Mouse (Mus musculus): ENCODE measurements around the gene Rhob. TPM values are rescaled to one million over a fixed set of nuclear protein-coding genes. Genes with fewer than 3 reads are reported as not detected.

Gene Rhob
- polyA plus RNA-seq, 1 experiment from 2014 or later = 45.3 TPM

GRCm38 (mm10) chr12:8474836-8475387 lies 24.9 kb downstream of the Rhob start:
- Histone ChIP-seq H3K27ac (replicated peaks; ENCODE audit: low read depth, low read length) (no peak overlapping the region), H3K9ac (replicated peaks; ENCODE audit: low read length) (no peak overlapping the region), H3K4me1 (ENCODE audit: control insufficient read depth, insufficient read depth, low read length) (no peaks in the 10 kb centered on the region), H3K9me3 (replicated peaks; ENCODE audit: control insufficient read depth, low read length) (no peaks in the 10 kb centered on the region), H3K36me3 (replicated peaks; ENCODE audit: control insufficient read depth, insufficient read depth, low read depth, low read length) (no peaks in the 10 kb centered on the region), H3K27me3 (ENCODE audit: control insufficient read depth, insufficient read depth, low read length) (no peaks in the 10 kb centered on the region), H3K4me2 (ENCODE audit: low read depth, low read length) (no peak overlapping the region), H3K4me3 (ENCODE audit: low read depth, low read length) (no peak overlapping the region)
- WGBS = 49% methylated on average over 6 of the region's 6 CpGs
- ATAC-seq (replicated peaks; ENCODE audit: insufficient number of reproducible peaks, low FRiP score, low TSS enrichment, low read depth) (no peak), DNase-seq (ENCODE audit: low spot score) (no peak)

GRCm38 (mm10) chr12:8472591-8473358 lies 27.0 kb downstream of the Rhob start:
- no peaks in the 10 kb centered on the region for H3K9me3 ChIP-seq (replicated peaks; ENCODE audit: control insufficient read depth, low read length)
- no peak for DNase-seq (ENCODE audit: low spot score)
- H3K27ac ChIP-seq (replicated peaks; ENCODE audit: low read depth, low read length) = no peak overlapping the region
- no peak overlapping the region for H3K4me2 ChIP-seq (ENCODE audit: low read depth, low read length)
- no peaks in the 10 kb centered on the region for H3K4me1 ChIP-seq (ENCODE audit: control insufficient read depth, insufficient read depth, low read length)
- ATAC-seq (replicated peaks; ENCODE audit: insufficient number of reproducible peaks, low FRiP score, low TSS enrichment, low read depth) = no peak
- H3K9ac ChIP-seq (replicated peaks; ENCODE audit: low read length) = no peak overlapping the region
- H3K27me3 ChIP-seq (ENCODE audit: control insufficient read depth, insufficient read depth, low read length) = no peaks in the 10 kb centered on the region
- no peaks in the 10 kb centered on the region for H3K36me3 ChIP-seq (replicated peaks; ENCODE audit: control insufficient read depth, insufficient read depth, low read depth, low read length)
- H3K4me3 ChIP-seq (ENCODE audit: low read depth, low read length) = no peak overlapping the region
- 77% methylated on average over 7 of the region's 7 CpGs for WGBS

- H3K9ac ChIP-seq (replicated peaks; ENCODE audit: low read length) = no peak overlapping the region
- no peak overlapping the region for H3K27ac ChIP-seq (replicated peaks; ENCODE audit: low read depth, low read length)
- no peaks in the 10 kb centered on the region for H3K4me1 ChIP-seq (ENCODE audit: control insufficient read depth, insufficient read depth, low read length)
- H3K4me3 ChIP-seq (ENCODE audit: low read depth, low read length) = no peak overlapping the region
- H3K9me3 ChIP-seq (replicated peaks; ENCODE audit: control insufficient read depth, low read length) = no peaks in the 10 kb centered on the region
- H3K36me3 ChIP-seq (replicated peaks; ENCODE audit: control insufficient read depth, insufficient read depth, low read depth, low read length) = no peaks in the 10 kb centered on the region
- ATAC-seq (replicated peaks; ENCODE audit: insufficient number of reproducible peaks, low FRiP score, low TSS enrichment, low read depth) = no peak
- DNase-seq (ENCODE audit: low spot score) = no peak
- H3K4me2 ChIP-seq (ENCODE audit: low read depth, low read length) = no peak overlapping the region
- WGBS = 80% methylated on average over 4 of the region's 4 CpGs
- no peaks in the 10 kb centered on the region for H3K27me3 ChIP-seq (ENCODE audit: control insufficient read depth, insufficient read depth, low read length)
Observed at GRCm38 (mm10) chr12:8472051-8472450, 27.8 kb downstream of the Rhob start.

- Histone ChIP-seq H3K27me3 (ENCODE audit: control insufficient read depth, insufficient read depth, low read length) (no peaks in the 10 kb centered on the region), H3K4me2 (ENCODE audit: low read depth, low read length) (no peak overlapping the region), H3K4me3 (ENCODE audit: low read depth, low read length) (no peak overlapping the region), H3K9ac (replicated peaks; ENCODE audit: low read length) (no peak overlapping the region), H3K27ac (replicated peaks; ENCODE audit: low read depth, low read length) (no peak overlapping the region), H3K36me3 (replicated peaks; ENCODE audit: control insufficient read depth, insufficient read depth, low read depth, low read length) (no peaks in the 10 kb centered on the region), H3K4me1 (ENCODE audit: control insufficient read depth, insufficient read depth, low read length) (no peaks in the 10 kb centered on the region), H3K9me3 (replicated peaks; ENCODE audit: control insufficient read depth, low read length) (no peaks in the 10 kb centered on the region)
- no peak for DNase-seq (ENCODE audit: low spot score)
- no peak for ATAC-seq (replicated peaks; ENCODE audit: insufficient number of reproducible peaks, low FRiP score, low TSS enrichment, low read depth)
- WGBS = 91% methylated on average over 2 of the region's 2 CpGs
Observed at GRCm38 (mm10) chr12:8470962-8471361, 28.8 kb downstream of the Rhob start.

GRCm38 (mm10) chr12:8469742-8470494 lies 29.9 kb downstream of the Rhob start:
- 90% methylated on average over 13 of the region's 25 CpGs for WGBS
- DNase-seq (ENCODE audit: low spot score) (no peak), ATAC-seq (replicated peaks; ENCODE audit: insufficient number of reproducible peaks, low FRiP score, low TSS enrichment, low read depth) (no peak)
- H3K36me3 ChIP-seq (replicated peaks; ENCODE audit: control insufficient read depth, insufficient read depth, low read depth, low read length) = no peaks in the 10 kb centered on the region
- H3K9ac ChIP-seq (replicated peaks; ENCODE audit: low read length) = no peak overlapping the region
- H3K27ac ChIP-seq (replicated peaks; ENCODE audit: low read depth, low read length) = no peak overlapping the region
- H3K4me2 ChIP-seq (ENCODE audit: low read depth, low read length) = no peak overlapping the region
- no peaks in the 10 kb centered on the region for H3K27me3 ChIP-seq (ENCODE audit: control insufficient read depth, insufficient read depth, low read length)
- no peak overlapping the region for H3K4me3 ChIP-seq (ENCODE audit: low read depth, low read length)
- no peaks in the 10 kb centered on the region for H3K9me3 ChIP-seq (replicated peaks; ENCODE audit: control insufficient read depth, low read length)
- no peaks in the 10 kb centered on the region for H3K4me1 ChIP-seq (ENCODE audit: control insufficient read depth, insufficient read depth, low read length)

GRCm38 (mm10) chr12:8468221-8468865 lies 31.5 kb downstream of the Rhob start:
- H3K27me3 ChIP-seq (ENCODE audit: control insufficient read depth, insufficient read depth, low read length) = no peaks in the 10 kb centered on the region
- no peak for DNase-seq (ENCODE audit: low spot score)
- ATAC-seq (replicated peaks; ENCODE audit: insufficient number of reproducible peaks, low FRiP score, low TSS enrichment, low read depth) = no peak
- H3K4me1 ChIP-seq (ENCODE audit: control insufficient read depth, insufficient read depth, low read length) = no peaks in the 10 kb centered on the region
- H3K9me3 ChIP-seq (replicated peaks; ENCODE audit: control insufficient read depth, low read length) = no peaks in the 10 kb centered on the region
- H3K4me2 ChIP-seq (ENCODE audit: low read depth, low read length) = no peak overlapping the region
- no peak overlapping the region for H3K27ac ChIP-seq (replicated peaks; ENCODE audit: low read depth, low read length)
- H3K9ac ChIP-seq (replicated peaks; ENCODE audit: low read length) = no peak overlapping the region
- H3K4me3 ChIP-seq (ENCODE audit: low read depth, low read length) = no peak overlapping the region
- H3K36me3 ChIP-seq (replicated peaks; ENCODE audit: control insufficient read depth, insufficient read depth, low read depth, low read length) = no peaks in the 10 kb centered on the region

- Histone ChIP-seq H3K9ac (replicated peaks; ENCODE audit: low read length) (no peak overlapping the region), H3K4me3 (ENCODE audit: low read depth, low read length) (no peak overlapping the region), H3K4me1 (ENCODE audit: control insufficient read depth, insufficient read depth, low read length) (no peaks in the 10 kb centered on the region), H3K9me3 (replicated peaks; ENCODE audit: control insufficient read depth, low read length) (no peaks in the 10 kb centered on the region), H3K36me3 (replicated peaks; ENCODE audit: control insufficient read depth, insufficient read depth, low read depth, low read length) (no peaks in the 10 kb centered on the region), H3K27ac (replicated peaks; ENCODE audit: low read depth, low read length) (no peak overlapping the region), H3K4me2 (ENCODE audit: low read depth, low read length) (no peak overlapping the region), H3K27me3 (ENCODE audit: control insufficient read depth, insufficient read depth, low read length) (no peaks in the 10 kb centered on the region)
- DNase-seq (ENCODE audit: low spot score) = no peak
- no peak for ATAC-seq (replicated peaks; ENCODE audit: insufficient number of reproducible peaks, low FRiP score, low TSS enrichment, low read depth)
- WGBS = 67% methylated on average over 12 of the region's 12 CpGs
Observed at GRCm38 (mm10) chr12:8467029-8467924, 32.5 kb downstream of the Rhob start.
